Mouse (Mus musculus): Measurements from ENCODE around the gene Lemd1.
"Not testable (repeated sequence)": the region's sequence is repeated elsewhere in the genome, so short reads cannot be mapped to it uniquely, and the experiment has no call there.

Gene Lemd1

DNA sequence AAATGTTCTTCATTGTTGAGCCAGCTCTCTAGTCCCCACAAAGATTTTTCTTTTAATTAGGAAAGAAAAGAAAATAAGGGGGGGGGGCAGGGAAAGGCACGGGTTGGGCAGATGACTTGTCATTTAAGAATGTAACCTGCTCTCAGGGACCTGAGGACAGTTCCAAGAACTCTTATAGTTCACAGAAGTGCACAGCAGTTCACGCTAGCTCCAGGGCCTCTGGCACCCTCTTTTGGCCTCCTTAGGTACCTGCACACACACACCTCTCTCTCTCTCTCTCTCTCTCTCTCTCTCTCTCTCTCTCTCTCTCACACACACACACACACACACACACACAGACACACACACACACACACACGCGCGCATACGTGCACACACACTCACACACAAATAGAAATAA lies 63.2 kb downstream of the Lemd1 start:
- DNase-seq (ENCODE audit: low spot score): no peak

DNA sequence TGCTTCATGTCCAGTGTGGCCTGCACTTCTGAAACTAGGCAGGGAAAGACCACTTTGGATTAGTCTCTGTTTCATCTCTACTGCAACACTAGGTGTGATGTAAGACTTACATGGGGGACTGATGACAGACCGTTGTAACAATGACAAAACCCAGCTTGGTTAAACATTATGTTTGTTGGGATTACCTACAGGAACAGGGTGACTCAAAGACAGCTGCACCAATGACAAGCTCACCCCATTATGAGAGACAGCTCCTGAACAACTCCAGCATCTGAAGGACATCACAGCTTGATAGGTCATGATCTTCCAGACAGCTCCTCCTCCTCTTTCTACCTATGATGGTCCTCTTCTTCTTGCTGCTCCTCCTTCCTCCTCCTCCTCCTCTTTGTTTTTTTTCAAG lies 69.1 kb downstream of the Lemd1 start:
- no peak for DNase-seq (ENCODE audit: low spot score)

DNA sequence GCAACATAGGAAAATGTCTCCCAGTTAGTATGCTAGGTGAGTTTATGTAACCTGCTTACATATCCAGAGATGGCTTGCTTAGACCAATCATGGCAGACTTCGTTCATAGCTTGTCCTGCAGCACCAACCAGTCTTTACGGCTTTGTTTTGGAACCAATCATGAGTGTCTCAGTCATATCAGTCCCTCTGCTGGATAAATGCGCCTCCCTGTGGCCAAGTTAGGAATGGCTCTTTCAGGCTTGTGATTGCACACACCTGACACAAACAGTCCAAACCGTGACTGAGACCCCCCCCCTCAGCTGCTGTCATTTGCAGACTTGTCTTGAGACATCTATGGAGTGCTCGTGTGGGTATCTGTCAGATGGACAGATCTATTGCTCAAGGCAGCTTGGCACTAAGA lies 69.8 kb downstream of the Lemd1 start:
- no peak for DNase-seq (ENCODE audit: low spot score)

DNA sequence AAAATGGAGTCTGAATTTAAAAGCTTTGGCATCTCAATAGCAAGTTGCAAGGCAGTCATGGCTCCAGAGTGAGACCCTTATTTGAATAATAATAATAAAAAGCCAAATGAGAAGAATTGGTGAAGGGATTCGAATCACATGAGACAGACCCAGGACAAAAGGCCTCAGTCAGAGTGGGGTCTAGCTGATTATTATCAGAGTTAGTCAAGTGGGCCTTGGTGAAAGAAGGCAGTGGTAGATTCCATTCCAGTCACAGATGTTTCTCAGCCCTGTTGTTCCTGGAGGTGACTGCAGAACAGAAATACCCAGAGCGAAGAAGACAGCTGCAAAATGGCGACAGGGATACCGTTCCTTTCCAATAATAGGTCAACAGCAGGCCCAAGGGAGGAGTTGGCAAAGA lies 72.4 kb downstream of the Lemd1 start:
- DNase-seq (ENCODE audit: low spot score): no peak

GRCm38 (mm10) chr1:132264577-132264976 lies 73.3 kb downstream of the Lemd1 start:
- DNase-seq (ENCODE audit: low spot score): no peak

- DNase-seq (ENCODE audit: low spot score): no peak
Observed at GRCm38 (mm10) chr1:132265211-132265859, 74.1 kb downstream of the Lemd1 start.

GRCm38 (mm10) chr1:132265936-132266335 lies 74.7 kb downstream of the Lemd1 start:
- no peak for DNase-seq (ENCODE audit: low spot score)

DNA sequence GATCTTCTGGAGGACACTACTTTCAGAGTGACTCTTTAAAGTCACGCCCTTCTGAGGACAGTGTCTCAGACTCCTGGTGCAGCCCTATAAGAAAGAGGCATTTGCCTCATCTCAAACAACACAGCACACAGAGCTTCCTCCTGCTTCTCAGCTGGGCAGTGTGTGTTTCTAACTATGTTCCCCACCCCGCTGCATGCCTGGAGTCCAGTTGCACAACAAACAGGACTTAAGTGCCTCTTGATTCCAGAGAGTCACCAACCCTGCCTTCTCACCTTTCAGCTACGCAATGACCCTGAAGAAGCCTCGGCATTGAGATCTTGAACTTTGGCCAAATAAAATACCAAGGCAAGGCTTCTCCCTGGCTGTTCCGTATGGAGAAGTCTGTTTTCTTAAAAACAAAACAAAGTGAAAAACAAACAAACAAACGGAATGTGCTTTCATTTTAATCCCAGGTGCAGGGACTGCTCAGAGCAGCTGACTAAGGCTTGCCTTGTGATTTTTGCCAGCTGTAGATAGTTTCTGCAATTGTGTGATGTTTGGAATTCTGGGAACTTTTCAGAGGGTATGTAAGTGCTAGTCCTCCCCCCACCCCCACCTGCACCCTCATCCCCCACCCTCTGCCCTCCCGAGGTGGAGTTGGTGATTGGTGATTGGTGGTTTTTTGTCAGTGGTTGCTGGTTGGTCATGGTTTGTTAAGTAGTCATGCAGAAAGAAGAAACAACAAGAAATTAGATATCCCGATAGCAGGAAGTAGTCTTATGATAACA lies 75.7 kb downstream of the Lemd1 start:
- DNase-seq (ENCODE audit: low spot score): no peak

DNA sequence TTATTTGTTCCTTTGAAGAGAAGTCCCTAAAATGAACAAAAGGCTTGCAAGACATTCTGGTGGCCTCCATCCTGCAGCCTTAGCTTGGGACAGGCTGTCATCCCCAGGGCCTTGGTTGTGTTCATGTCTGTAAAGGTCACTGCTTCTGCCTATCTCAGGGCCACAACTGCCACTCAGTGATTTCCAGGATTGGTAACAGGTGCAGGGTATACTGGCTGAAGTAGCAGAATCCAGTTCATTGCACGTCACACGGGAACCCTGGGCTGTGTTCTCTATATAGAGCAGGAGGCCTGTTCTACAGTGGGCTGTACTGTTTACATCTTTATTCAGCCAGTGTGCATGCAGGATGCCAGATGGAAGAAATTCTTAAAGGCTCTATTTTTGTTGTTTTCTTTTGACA lies 76.7 kb downstream of the Lemd1 start:
- no peak for DNase-seq (ENCODE audit: low spot score)

DNA sequence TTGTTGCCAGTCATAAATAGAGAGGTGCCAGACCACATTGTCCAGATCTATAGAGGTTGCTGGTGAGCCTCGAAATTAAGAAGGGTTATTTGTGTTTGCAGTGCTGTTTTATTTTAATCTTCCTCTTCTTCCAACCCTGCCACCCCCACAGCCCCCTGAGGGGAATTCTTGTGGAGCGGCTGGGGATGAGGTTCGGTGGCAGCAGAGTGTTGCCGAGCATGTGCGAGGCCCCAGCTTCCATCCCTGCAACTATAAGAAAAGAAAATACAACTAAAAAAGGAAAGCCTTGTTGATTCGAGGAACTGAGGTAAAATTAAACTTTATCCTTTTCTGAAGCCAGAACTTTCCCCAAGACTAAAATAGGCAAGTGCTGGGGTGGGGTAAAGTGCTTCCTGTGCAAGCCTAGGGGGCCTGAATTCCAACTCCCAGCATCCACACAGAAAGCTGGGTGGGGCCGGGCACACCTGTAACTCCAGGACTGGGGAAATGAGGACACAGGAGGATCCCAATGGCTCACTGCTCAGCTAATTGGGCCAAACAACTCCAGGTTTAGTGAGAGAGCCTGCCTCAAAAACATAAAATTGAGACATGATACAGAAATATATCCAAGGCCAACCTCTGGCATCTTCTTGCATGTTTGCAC lies 77.3 kb downstream of the Lemd1 start:
- DNase-seq (ENCODE audit: low spot score): no peak

DNA sequence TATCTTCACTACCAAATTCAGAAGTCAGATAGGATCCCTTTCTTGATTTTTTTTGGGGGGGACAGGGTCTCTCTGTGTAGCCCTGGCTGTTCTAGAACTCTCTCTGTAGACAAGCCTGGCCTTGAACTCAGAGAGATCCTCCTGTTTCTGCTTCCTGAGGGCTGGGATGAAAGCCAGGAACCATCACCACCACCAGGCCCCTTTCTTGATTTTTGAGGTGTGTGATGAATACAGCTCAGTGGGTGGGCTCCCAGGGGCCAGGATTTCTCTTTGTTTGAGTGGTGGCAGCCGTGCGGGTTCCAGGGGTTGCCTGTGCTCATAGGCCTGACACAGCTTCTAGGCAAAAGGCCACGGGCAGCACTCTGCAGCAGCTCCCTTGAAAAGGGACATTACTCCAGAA lies 80.0 kb downstream of the Lemd1 start:
- DNase-seq (ENCODE audit: low spot score): no peak

- DNase-seq (ENCODE audit: low spot score): no peak
Observed at GRCm38 (mm10) chr1:132276694-132277093, 85.5 kb downstream of the Lemd1 start.

DNA sequence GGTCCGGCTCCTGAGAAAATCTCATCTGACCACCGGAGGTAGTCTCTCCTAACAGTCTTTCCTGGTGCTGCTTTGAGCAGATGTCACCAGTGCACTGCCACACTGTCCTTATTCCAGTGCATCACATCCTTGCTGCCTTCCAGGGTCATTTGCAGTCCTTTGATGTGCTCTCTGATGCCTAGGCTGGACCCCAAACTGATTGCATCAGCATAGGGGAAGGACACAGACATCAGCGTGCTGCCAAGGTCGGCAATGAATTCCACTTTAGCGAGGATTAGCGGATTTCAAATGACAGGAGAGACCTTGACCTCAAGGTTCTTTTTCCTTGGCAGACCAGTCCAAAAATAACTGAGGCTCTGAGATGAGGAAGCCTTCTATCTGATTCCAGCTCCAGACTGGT lies 85.9 kb downstream of the Lemd1 start:
- DNase-seq (ENCODE audit: low spot score): no peak

GRCm38 (mm10) chr1:132280636-132281035 lies 89.4 kb downstream of the Lemd1 start:
- DNase-seq (ENCODE audit: low spot score): not testable (repeated sequence)

DNA sequence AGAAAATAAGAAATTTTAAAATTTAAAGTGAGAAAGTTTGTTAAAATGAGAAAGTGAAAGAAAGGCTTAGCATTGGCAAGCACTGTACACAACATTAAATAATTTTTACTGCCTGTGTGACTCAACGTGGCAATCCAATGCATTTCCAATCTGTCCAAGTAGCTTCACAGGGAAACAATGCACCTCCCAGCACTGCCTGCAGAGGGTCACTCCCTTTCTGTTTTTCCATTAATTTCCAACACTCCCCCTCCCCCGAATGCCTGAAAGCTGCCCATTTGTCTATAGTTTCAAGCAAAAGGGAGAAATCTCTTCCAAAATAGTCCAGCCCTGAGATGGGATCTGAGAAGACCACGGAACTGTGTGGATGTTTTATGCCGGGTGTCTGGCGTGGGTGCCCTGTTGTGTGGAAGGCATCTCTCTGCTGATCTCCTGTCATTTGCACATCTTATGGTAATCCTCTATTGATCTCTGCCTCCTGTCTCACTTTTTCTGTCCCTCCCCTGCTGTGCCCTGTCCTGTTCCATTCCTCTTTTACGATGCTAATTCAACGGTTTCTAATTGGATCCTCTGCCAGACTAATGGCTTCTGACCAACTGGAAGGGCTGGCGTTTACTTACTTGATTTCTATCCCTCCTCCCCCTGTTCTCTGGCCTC lies 90.4 kb downstream of the Lemd1 start:
- peak; percentile 28 for DNase-seq (ENCODE audit: low spot score)

GRCm38 (mm10) chr1:132282177-132282536 lies 90.9 kb downstream of the Lemd1 start:
- DNase-seq (ENCODE audit: low spot score): no peak

- DNase-seq (ENCODE audit: low spot score): no peak
Observed at GRCm38 (mm10) chr1:132283018-132283417, 91.8 kb downstream of the Lemd1 start.

DNA sequence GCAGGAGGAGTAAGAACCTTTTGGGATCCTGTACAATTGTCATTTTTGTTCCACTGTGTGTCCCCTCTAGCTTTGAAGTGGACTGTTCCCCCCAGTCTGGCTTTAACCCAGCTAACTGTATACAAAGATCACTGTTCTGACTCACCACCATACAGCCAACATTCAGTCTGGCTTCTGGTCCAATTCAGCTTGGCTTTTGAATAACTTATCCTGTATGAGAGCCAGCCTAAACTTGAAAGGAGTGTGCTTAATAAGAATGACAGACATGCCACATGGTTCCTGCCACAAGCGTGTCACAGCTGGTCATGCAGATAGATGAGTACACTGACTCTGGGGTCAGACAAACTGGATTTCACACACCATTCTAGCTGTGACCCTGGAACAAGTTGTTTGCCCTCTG lies 95.5 kb downstream of the Lemd1 start:
- DNase-seq (ENCODE audit: low spot score): peak; percentile 42

DNA sequence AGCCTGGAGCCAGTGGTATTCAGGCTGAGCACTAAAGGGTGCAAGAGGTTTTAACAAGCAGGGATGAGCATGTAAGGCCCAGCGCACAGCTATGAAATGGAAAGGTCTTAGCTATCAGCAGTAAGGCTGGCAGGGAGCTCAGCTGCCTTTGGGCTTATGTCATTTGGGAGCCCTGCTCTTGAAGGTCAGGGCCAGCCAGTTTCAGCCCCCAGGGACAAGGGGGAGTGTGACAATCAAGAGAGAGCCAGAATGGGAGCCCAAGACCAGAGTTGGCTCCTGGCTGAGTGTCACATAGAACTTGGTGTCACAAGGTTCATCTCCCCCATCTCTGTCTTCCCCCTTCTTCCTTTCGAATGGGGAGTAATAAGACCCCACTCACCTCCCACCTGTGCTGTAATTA lies 96.2 kb downstream of the Lemd1 start:
- DNase-seq (ENCODE audit: low spot score): peak; percentile 32

DNA sequence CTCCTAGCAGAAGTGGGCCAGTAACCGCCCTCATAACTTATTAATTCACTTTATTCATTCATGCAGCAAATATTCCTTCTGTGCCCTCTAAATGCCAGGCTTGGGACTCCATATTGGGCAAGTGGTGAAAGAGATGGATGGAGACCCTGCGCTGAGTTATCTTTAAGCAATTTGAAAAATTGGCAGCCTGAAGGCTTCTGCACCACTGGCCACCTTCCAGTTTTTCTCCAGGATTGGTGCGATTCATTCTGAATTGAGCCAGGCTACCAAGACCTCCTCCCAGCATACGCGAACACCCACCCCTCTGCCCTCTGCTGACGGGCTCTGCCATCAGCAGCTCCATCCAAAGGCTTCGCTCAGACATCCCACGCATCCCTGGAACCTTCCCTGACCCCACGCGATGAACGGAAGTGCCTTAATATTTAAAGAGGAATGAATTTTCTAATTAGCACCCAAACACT lies 96.8 kb downstream of the Lemd1 start:
- DNase-seq (ENCODE audit: low spot score): peak; percentile 41

GRCm38 (mm10) chr1:132289965-132290364 lies 98.7 kb downstream of the Lemd1 start:
- no peak for DNase-seq (ENCODE audit: low spot score)

DNA sequence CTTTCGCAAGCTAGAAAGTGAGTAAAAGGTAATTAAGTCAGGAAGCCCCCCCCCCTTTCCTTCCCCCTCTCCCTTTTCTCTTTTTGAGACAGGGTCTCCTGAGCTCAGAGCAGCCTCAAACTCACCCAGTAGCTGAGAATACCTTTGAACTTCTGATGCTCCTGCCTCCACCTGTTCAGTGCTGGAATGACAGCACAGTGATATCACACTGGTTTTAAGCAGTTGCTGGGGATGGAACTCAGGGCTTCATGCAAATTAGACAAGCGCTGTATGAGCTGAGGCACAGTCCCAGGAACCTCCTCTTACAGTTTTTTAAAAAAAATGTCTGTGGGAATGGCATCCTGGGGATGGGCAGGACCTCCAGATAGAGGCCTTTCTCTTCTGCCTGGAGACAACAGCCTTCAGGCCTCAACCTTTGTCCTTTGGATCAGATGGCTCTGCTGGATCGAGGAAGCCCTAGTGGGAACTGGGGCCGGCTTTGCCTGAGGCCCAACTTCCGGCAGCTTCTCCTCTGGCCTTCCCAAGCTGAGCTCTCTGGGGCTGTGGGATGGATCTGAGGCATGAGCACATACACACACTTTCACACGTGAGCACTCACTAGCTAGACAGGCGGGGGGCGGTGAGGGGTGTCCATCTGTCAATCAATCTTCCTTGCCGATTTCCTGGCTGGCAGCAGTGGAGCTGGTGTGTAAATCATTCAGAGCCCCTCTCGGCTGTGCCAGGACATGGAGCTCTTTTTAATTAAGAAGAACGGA lies 99.9 kb downstream of the Lemd1 start:
- DNase-seq (ENCODE audit: low spot score): peak; percentile 61
